Mouse (Mus musculus): ENCODE measurements around the gene Slc16a13. TPM values are rescaled to one million over a fixed set of nuclear protein-coding genes. Genes with fewer than 3 reads are reported as not detected.
A peak's percentile ranks its signal among the peaks of the same experiment; 100 is the strongest.

Gene Slc16a13
- polyA plus RNA-seq (2012; ENCODE audit: insufficient read depth, insufficient read length, low replicate concordance, missing spikeins): not detected in 2 replicates

DNA sequence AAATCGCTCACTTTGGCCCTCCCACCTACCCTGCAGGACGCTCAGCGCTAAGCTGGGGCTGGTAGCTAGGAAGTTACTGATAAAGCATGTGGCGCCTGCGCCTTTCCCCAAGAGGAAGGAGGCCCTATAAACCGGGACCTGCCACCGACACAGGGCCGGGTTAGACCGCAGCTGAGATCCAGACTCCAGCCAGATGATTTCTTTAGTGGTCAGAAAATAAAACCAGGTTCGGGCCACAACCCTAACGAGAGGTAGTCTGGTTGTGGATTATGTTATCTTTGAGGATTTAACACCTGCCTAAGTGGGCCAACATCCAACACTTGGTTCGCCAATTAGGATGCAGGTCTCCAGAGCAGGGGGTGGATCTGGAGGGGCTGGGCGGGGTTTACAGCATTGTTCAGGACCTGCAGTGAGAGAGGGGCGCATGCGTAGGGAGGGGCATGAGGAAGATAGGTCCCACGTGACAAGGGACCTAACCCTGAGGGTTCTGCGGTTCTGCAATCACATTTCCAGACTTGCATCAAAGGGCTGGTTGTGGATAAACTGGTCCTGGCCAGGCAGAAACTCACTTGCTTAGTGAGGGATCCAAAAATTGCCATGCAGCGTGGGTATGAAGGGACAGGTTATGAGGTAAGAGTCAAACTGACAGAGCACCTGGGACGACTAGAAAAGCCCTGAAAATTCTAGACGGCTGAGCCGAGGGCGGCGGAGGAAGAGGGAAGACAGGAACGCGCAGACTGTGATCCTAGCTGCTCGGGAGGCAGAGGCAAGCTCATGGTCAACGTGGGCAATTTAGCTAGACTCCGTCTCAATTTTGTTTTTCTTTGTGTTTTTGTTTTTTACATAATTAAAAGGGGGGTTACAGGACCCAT, at the start of gene Slc16a13:
Gene Slc16a13 (minus strand): TSS at position 334 of the 872 bp plus-strand sequence.
- H3K4me3 ChIP-seq (ENCODE audit: insufficient read depth, low read depth, low read length): peak within 1 kb of the TSS; percentile 67
- TF ChIP-seq CTCF (IDR thresholded peaks at IDR 0.05; ENCODE audit: insufficient read depth, low read depth, low read length): no peak
- TF ChIP-seq POLR2A (IDR thresholded peaks at IDR 0.05; ENCODE audit: insufficient read depth, low read depth, low read length): peak; percentile 83; the same call in 1 of the 2 replicates
- H3K27ac ChIP-seq (ENCODE audit: insufficient read depth, low read depth, low read length): peak within 1 kb of the TSS; percentile 72
- H3K4me1 ChIP-seq (ENCODE audit: control insufficient read depth, insufficient read depth, low read length): peaks cover 18% of the 10 kb centered on the region
- 1% methylated on average over 28 of the region's 28 CpGs for WGBS

DNA sequence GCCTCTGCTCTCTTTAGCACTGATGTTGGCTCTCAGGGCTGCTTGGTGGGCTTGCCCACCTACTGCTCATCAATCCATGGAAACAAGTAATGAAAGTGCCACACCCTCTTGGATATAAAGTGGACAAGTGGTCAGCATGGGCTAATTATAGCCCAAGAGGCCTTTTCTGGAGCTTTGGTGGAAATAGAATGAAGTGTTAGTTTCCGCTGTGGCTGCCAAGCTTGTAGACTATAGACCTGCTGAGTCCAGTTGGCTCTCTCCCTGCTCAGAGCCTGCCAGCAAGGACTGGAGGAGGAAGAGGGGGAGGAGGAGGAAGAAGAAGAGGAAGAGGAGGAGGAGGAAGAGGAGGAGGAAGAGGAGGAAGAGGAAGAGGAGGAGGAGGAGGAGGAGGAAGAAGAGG, 45.5 kb upstream of the Slc16a13 start:
- WGBS: 66% methylated on average over 1 of the region's 1 CpGs
- TF ChIP-seq POLR2A (IDR thresholded peaks at IDR 0.05; ENCODE audit: insufficient read depth, low read depth, low read length): no peak
- no peak for TF ChIP-seq CTCF (IDR thresholded peaks at IDR 0.05; ENCODE audit: insufficient read depth, low read depth, low read length)
- Histone ChIP-seq H3K27ac (ENCODE audit: insufficient read depth, low read depth, low read length) (no peak overlapping the region), H3K4me3 (ENCODE audit: insufficient read depth, low read depth, low read length) (no peak overlapping the region), H3K4me1 (ENCODE audit: control insufficient read depth, insufficient read depth, low read length) (no peaks in the 10 kb centered on the region; the same call in 1 of the 2 replicates)

DNA sequence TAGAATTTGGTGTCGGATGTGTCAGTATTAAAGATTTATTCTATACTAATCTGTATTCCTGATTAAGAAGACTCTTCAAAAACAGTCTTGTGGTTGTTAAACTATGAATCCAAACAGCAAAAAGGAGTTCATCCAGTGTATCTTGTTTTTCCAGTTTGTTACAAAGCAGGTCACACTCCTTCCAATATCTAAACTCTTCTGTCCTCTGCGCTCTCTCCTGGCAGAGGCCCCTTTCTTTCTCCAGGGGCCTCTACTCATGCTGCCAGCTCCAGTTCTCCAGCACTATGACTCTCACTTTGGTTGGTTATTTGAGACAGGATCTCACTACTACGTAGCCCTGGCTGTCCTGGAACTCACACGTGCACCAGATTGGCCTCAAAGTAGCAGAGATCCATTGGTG, 45.0 kb upstream of the Slc16a13 start:
- Histone ChIP-seq H3K4me3 (ENCODE audit: insufficient read depth, low read depth, low read length) (no peak overlapping the region), H3K4me1 (ENCODE audit: control insufficient read depth, insufficient read depth, low read length) (no peaks in the 10 kb centered on the region; the same call in 1 of the 2 replicates), H3K27ac (ENCODE audit: insufficient read depth, low read depth, low read length) (no peak overlapping the region)
- 77% methylated on average over 4 of the region's 4 CpGs for WGBS
- TF ChIP-seq POLR2A (IDR thresholded peaks at IDR 0.05; ENCODE audit: insufficient read depth, low read depth, low read length): no peak
- no peak for TF ChIP-seq CTCF (IDR thresholded peaks at IDR 0.05; ENCODE audit: insufficient read depth, low read depth, low read length)

DNA sequence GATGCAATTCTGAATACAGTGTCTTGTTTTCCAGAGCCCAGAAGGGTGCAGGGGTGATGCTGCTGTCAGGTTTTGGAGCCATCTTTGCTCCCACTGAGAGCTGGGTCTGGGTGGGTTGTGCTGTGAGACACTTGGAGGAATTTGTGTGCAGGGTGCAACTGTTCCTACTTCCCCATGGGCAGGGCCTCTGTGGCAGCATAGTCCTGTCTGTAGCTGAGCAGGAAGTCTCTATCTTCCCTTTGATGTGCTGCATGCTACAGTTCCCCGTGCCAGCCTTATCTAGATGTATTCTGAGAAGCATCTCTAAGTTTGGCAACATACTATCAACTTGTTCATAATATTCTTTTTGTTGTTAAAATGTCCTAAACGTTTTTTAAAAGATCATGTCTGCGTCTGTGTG, 44.4 kb upstream of the Slc16a13 start:
- WGBS: 64% methylated on average over 3 of the region's 3 CpGs
- H3K4me1 ChIP-seq (ENCODE audit: control insufficient read depth, insufficient read depth, low read length): no peaks in the 10 kb centered on the region; the same call in 1 of the 2 replicates

GRCm38 (mm10) chr11:70259035-70259434, 38.2 kb upstream of the Slc16a13 start:
- no peak overlapping the region for H3K27ac ChIP-seq (ENCODE audit: insufficient read depth, low read depth, low read length)
- H3K4me3 ChIP-seq (ENCODE audit: insufficient read depth, low read depth, low read length): no peak overlapping the region
- WGBS: 85% methylated on average over 4 of the region's 4 CpGs
- peaks cover 12% of the 10 kb centered on the region for H3K4me1 ChIP-seq (ENCODE audit: control insufficient read depth, insufficient read depth, low read length)
- no peak for TF ChIP-seq POLR2A (IDR thresholded peaks at IDR 0.05; ENCODE audit: insufficient read depth, low read depth, low read length)
- TF ChIP-seq CTCF (IDR thresholded peaks at IDR 0.05; ENCODE audit: insufficient read depth, low read depth, low read length): no peak

More for the DNA sequence above, 44.4 kb upstream of the Slc16a13 start:
- TF ChIP-seq CTCF (IDR thresholded peaks at IDR 0.05; ENCODE audit: insufficient read depth, low read depth, low read length) (no peak), POLR2A (IDR thresholded peaks at IDR 0.05; ENCODE audit: insufficient read depth, low read depth, low read length) (no peak)
- H3K4me3 ChIP-seq (ENCODE audit: insufficient read depth, low read depth, low read length): no peak overlapping the region
- no peak overlapping the region for H3K27ac ChIP-seq (ENCODE audit: insufficient read depth, low read depth, low read length)

- Histone ChIP-seq H3K27ac (ENCODE audit: insufficient read depth, low read depth, low read length) (no peak within 1 kb of the TSS), H3K4me1 (ENCODE audit: control insufficient read depth, insufficient read depth, low read length) (peaks cover 15% of the 10 kb centered on the region), H3K4me3 (ENCODE audit: insufficient read depth, low read depth, low read length) (peak within 1 kb of the TSS; percentile 6)
- 3% methylated on average over 25 of the region's 25 CpGs for whole genome bisulfite sequencing
- TF ChIP-seq CTCF (IDR thresholded peaks at IDR 0.05; ENCODE audit: insufficient read depth, low read depth, low read length) (no peak), POLR2A (IDR thresholded peaks at IDR 0.05; ENCODE audit: insufficient read depth, low read depth, low read length) (no peak)
Measured at GRCm38 (mm10) chr11:70254931-70255531, 34.2 kb upstream of the Slc16a13 start, which contains the start of gene Alox12. Gene Alox12, minus strand, starts transcription at chr11:70255353.

DNA sequence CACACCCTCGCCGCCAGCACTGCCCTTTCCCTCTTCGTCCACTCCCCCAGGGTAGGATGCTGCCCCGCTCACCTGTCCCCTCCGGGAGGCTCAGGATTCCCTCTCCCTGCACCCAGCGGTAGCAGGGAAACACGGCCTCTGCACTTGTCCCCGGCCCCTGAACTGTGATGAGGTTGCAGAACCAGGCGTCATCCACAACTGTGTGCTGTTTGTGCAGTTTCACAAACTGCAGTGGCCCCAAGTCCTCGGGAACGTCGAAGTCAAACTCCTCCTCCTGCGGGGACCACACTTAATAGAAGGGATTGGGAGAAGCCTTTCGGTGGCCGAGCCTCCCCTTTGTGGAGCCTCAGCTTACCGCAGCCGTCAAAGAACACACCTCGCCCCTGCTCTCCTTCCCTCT, 33.5 kb upstream of the Slc16a13 start:
- peaks cover 15% of the 10 kb centered on the region for H3K4me1 ChIP-seq (ENCODE audit: control insufficient read depth, insufficient read depth, low read length)
- 0 out of 2 replicates have a peak overlapping the region, but pooled peaks have one; percentile 6 for H3K4me3 ChIP-seq (ENCODE audit: insufficient read depth, low read depth, low read length)
- WGBS: 4% methylated on average over 18 of the region's 18 CpGs
- TF ChIP-seq CTCF (IDR thresholded peaks at IDR 0.05; ENCODE audit: insufficient read depth, low read depth, low read length): no peak
- no peak for TF ChIP-seq POLR2A (IDR thresholded peaks at IDR 0.05; ENCODE audit: insufficient read depth, low read depth, low read length)
- no peak overlapping the region for H3K27ac ChIP-seq (ENCODE audit: insufficient read depth, low read depth, low read length)

GRCm38 (mm10) chr11:70251853-70252252, 31.0 kb upstream of the Slc16a13 start:
- no peak overlapping the region for H3K4me3 ChIP-seq (ENCODE audit: insufficient read depth, low read depth, low read length)
- H3K4me1 ChIP-seq (ENCODE audit: control insufficient read depth, insufficient read depth, low read length): peaks cover 15% of the 10 kb centered on the region
- H3K27ac ChIP-seq (ENCODE audit: insufficient read depth, low read depth, low read length): no peak overlapping the region
- 84% methylated on average over 8 of the region's 8 CpGs for WGBS
- TF ChIP-seq POLR2A (IDR thresholded peaks at IDR 0.05; ENCODE audit: insufficient read depth, low read depth, low read length) (no peak), CTCF (IDR thresholded peaks at IDR 0.05; ENCODE audit: insufficient read depth, low read depth, low read length) (no peak)

DNA sequence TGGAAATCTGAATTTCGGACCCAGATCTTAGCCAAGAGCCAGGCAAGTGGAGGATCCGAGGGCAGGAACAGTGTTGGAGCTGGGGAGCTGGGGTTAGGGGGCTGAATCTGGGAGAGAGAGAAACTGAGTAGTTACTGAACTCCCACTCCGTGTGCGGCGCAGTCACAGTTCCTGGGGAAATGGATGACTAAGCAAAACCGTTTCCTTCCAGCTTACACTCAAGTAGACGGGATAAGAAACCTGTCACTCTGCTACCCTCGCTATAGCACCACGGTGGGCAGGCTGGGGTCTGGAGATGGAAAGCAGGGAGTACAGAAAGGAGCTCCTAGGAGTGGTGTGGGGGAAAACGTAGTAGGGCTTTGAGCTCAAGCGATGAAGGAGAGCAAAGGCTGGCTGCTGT, 29.3 kb upstream of the Slc16a13 start:
- WGBS: 67% methylated on average over 11 of the region's 11 CpGs
- TF ChIP-seq CTCF (IDR thresholded peaks at IDR 0.05; ENCODE audit: insufficient read depth, low read depth, low read length) (no peak), POLR2A (IDR thresholded peaks at IDR 0.05; ENCODE audit: insufficient read depth, low read depth, low read length) (no peak)
- H3K4me1 ChIP-seq (ENCODE audit: control insufficient read depth, insufficient read depth, low read length): peaks cover 14% of the 10 kb centered on the region
- no peak overlapping the region for H3K4me3 ChIP-seq (ENCODE audit: insufficient read depth, low read depth, low read length)
- H3K27ac ChIP-seq (ENCODE audit: insufficient read depth, low read depth, low read length): no peak overlapping the region
